Mouse (Mus musculus) neural tube, embryonic 15.5 days (tissue): ENCODE measurements around the gene Ociad2. TPM values are rescaled to one million over a fixed set of nuclear protein-coding genes. Genes with fewer than 3 reads are reported as not detected.

ENCODE experiments used
- ATAC-seq: fragments of 200-750 bp; cut with Nextera tagmentation; 2 replicates; pipeline ENCODE4 v1.8.0; 2017; ENCODE audit warnings: mild to moderate bottlenecking, moderate TSS enrichment, moderate library complexity; ENCODE audit not compliant: low FRiP score
- H3K27ac ChIP-seq: fragments of 300-500 bp; sonication (generic); replicated peaks from 2 replicates; pipeline ENCODE4 v1.5.1; 2015; ENCODE audit warnings: mild to moderate bottlenecking, inconsistent platforms
- H3K27me3 ChIP-seq: fragments of 300-500 bp; sonication (generic); replicated peaks from 2 replicates; pipeline ENCODE4 v1.6.1; 2015; ENCODE audit warnings: inconsistent platforms
- H3K36me3 ChIP-seq: fragments of 300-500 bp; sonication (generic); 2 replicates; pipeline ENCODE4 v1.6.1; 2015; ENCODE audit warnings: inconsistent platforms
- H3K4me1 ChIP-seq: fragments of 300-500 bp; sonication (generic); 2 replicates; pipeline ENCODE4 v1.6.1; 2015; ENCODE audit warnings: inconsistent platforms
- H3K4me2 ChIP-seq: fragments of 300-500 bp; sonication (generic); 2 replicates; pipeline ENCODE4 v1.6.1; 2015; ENCODE audit warnings: inconsistent platforms, mild to moderate bottlenecking, moderate library complexity
- H3K4me3 ChIP-seq: fragments of 300-500 bp; sonication (generic); replicated peaks from 2 replicates; pipeline ENCODE4 v1.5.1; 2015; ENCODE audit warnings: mild to moderate bottlenecking, inconsistent platforms
- H3K9ac ChIP-seq: fragments of 300-500 bp; sonication (generic); replicated peaks from 2 replicates; pipeline ENCODE4 v1.6.1; 2015; ENCODE audit warnings: mild to moderate bottlenecking, inconsistent platforms
- H3K9me3 ChIP-seq: fragments of 300-500 bp; sonication (generic); replicated peaks from 2 replicates; pipeline ENCODE4 v1.6.1; 2016; ENCODE audit warnings: inconsistent platforms
- WGBS: fragments of 180-500 bp; shearing (Covaris S2); methylation state at CpG from one replicate; pipeline ENCODE4 v1.1.7; 2015; ENCODE audit warnings: mixed read lengths; 5-methylcytosine and 5-hydroxymethylcytosine counted together
- polyA plus RNA-seq: library from polyadenylated mRNA; unstranded; fragments of >200 nt; fragmentation: Nextera tagmentation; extraction: Ambion mirVana; gene quantifications from 2 replicates; pipeline ENCODE4 v1.2.1, GENCODE M21; 2015

The Ociad2 gene
- polyA plus RNA-seq, 1 experiment from 2014 or later = 25.4 TPM

DNA sequence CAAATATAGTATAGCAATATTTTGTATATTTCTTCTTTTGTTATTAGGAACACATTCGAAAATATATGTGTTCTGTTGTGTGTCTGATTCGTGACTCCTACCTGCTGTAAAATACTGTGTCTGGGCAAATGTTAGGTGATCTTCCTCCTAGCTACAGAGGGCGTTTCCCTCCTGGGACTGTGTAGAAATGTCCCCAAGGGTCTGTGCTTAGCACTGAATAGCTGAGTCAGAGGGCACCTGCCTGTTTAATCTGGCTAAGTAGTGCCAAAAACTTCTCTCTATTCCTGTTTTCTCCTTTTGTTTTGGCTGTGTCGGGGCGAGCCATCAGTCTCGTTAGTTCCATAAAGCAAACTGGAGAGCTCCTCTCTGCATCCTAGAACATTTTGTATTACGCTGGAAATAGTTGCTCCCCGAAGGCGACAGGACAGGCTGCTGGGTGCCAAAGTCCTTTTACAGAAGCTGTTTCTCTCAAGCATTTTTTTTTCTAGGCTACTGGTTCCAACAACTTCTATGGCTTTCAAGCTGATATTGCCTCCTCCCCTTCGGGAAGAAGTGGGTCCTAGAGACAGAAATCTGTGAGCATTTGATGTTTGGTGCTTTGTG, 28.1 kb upstream of the Ociad2 start:
- ATAC-seq = no peak
- no peak overlapping the region for H3K9ac ChIP-seq
- no peaks in the 10 kb centered on the region for H3K27me3 ChIP-seq
- no peak overlapping the region for H3K27ac ChIP-seq
- no peaks in the 10 kb centered on the region for H3K9me3 ChIP-seq
- H3K4me1 ChIP-seq = peaks cover 7% of the 10 kb centered on the region
- 72% methylated on average over 10 of the region's 10 CpGs for WGBS
- no peak overlapping the region for H3K4me2 ChIP-seq
- H3K36me3 ChIP-seq = no peaks in the 10 kb centered on the region
- H3K4me3 ChIP-seq = no peak overlapping the region

- H3K27ac ChIP-seq = no peak overlapping the region
- WGBS = 79% methylated on average over 4 of the region's 4 CpGs
These were observed 27.1 kb upstream of the Ociad2 start for GRCm38 (mm10) chr5:73367906-73368305.

DNA sequence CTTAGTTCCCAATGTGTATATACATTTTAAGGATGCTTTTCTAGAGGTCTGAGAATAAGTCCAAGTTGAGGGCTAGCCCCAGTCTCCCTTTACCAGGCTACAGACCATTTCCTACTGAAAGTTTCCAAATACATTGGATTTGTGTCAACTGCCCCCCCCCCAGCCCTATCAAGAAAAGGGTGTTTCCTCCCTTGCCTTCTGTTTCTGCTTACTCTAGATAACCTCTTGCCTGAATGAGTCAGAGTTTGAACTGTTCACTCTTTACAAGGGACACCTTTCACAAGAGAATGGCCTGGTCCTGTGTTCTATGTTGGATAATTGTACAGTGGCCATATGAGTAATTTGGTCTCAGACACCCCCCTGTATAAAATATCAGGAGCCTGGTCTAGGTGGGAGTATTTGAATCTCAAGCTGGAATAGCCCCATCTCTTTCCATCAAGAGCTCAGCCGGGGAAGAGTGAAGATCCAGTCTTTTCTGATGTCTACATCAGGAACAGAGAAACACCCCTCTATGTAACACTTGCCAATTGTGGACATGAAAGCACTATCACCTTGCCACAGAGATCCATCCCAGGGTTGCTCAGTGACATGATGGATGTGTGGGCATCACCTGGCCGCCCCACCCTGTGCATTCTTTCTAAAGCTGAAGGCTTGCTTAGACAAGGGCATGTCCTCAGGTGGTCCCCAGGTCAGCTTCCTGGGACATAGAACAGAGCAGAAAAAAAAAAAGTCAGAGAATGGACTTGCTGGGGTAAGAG, 23.5 kb upstream of the Ociad2 start:
- H3K36me3 ChIP-seq = no peaks in the 10 kb centered on the region
- no peaks in the 10 kb centered on the region for H3K27me3 ChIP-seq
- peaks cover 7% of the 10 kb centered on the region for H3K4me1 ChIP-seq
- no peak overlapping the region for H3K27ac ChIP-seq
- no peak overlapping the region for H3K4me2 ChIP-seq
- no peak overlapping the region for H3K9ac ChIP-seq
- no peak overlapping the region for H3K4me3 ChIP-seq
- no peak for ATAC-seq
- WGBS = 94% methylated on average over 2 of the region's 2 CpGs
- no peaks in the 10 kb centered on the region for H3K9me3 ChIP-seq

More at GRCm38 (mm10) chr5:73367906-73368305, 27.1 kb upstream of the Ociad2 start:
- Histone ChIP-seq H3K36me3 (no peaks in the 10 kb centered on the region), H3K9ac (no peak overlapping the region), H3K27me3 (no peaks in the 10 kb centered on the region), H3K4me2 (no peak overlapping the region), H3K4me3 (no peak overlapping the region), H3K4me1 (peaks cover 7% of the 10 kb centered on the region), H3K9me3 (no peaks in the 10 kb centered on the region)
- no peak for ATAC-seq

DNA sequence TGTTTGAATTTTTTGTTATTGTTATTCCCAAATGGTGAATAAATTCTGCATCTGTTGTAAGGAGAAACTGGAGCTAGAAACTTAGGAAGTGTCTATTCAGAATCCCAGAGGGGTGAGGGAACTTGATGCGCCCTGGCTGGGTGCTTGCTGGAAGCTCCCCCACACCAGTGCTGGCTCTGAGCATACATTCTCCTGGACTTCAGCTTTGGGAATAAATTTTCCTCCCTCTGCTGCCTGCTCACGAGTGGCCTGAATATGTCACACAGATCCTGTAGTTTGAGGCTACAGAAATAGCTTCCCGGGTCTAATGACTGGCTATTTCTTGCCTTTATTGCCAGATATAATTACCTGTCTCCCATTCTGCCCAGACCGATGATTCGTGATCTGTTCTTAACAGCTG, 22.0 kb upstream of the Ociad2 start:
- Histone ChIP-seq H3K4me3 (no peak overlapping the region), H3K4me1 (0 out of 2 replicates have a peak, but pooled peaks cover 2% of the 10 kb centered on the region), H3K27me3 (no peaks in the 10 kb centered on the region), H3K9me3 (no peaks in the 10 kb centered on the region), H3K4me2 (no peak overlapping the region), H3K9ac (no peak overlapping the region), H3K27ac (no peak overlapping the region), H3K36me3 (no peaks in the 10 kb centered on the region)
- ATAC-seq = no peak
- 69% methylated on average over 5 of the region's 5 CpGs for WGBS

DNA sequence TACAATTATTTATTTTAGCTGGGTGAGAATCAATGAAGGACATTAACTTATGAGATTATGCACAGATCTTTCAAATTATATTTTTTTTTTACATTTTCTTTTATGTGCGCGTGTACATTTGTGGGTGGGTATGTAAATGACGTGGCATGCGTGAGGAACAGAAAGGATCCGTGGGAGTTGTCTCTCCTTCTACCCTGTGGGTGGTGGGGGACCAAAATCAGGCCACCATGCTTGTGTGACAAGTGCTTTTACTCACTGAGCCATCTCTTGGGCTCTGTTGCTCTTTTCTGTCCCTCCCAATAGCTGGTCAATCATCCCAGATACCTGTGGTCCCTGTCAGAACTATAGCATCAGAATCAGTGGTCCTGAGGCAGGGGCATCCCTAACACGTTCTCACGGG, 21.5 kb upstream of the Ociad2 start:
- no peak for ATAC-seq
- H3K4me2 ChIP-seq = no peak overlapping the region
- no peaks in the 10 kb centered on the region for H3K36me3 ChIP-seq
- WGBS = 93% methylated on average over 7 of the region's 7 CpGs
- H3K9me3 ChIP-seq = no peaks in the 10 kb centered on the region
- H3K4me3 ChIP-seq = no peak overlapping the region
- no peak overlapping the region for H3K27ac ChIP-seq
- no peaks in the 10 kb centered on the region for H3K27me3 ChIP-seq
- 0 out of 2 replicates have a peak, but pooled peaks cover 2% of the 10 kb centered on the region for H3K4me1 ChIP-seq
- no peak overlapping the region for H3K9ac ChIP-seq

DNA sequence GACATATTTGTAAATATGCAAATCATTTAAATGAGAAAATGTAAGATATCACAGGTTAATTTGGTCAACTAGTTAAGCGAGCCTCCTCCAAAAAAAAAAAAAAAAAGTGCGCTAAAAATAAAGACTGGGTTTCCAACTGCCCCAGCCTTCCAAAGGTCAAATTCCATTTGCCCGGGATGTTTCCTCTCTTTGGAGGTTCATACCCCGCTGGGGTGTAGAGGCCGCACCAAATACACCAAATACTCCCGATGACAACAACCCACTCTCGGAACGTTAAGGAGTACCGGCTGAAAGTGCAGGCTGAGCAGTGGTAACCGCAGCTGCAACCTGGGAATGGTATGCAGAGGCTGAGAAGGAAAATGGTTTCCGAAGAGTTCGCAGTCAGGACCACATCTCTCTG, 19.4 kb upstream of the Ociad2 start:
- peaks cover 5% of the 10 kb centered on the region; the same call in 1 of the 2 replicates for H3K4me1 ChIP-seq
- no peaks in the 10 kb centered on the region for H3K9me3 ChIP-seq
- H3K4me2 ChIP-seq = peak overlapping the region; percentile 40
- H3K9ac ChIP-seq = no peak overlapping the region
- no peaks in the 10 kb centered on the region for H3K36me3 ChIP-seq
- no peak overlapping the region for H3K4me3 ChIP-seq
- no peaks in the 10 kb centered on the region for H3K27me3 ChIP-seq
- no peak overlapping the region for H3K27ac ChIP-seq
- no peak for ATAC-seq
- 29% methylated on average over 12 of the region's 12 CpGs for whole genome bisulfite sequencing

DNA sequence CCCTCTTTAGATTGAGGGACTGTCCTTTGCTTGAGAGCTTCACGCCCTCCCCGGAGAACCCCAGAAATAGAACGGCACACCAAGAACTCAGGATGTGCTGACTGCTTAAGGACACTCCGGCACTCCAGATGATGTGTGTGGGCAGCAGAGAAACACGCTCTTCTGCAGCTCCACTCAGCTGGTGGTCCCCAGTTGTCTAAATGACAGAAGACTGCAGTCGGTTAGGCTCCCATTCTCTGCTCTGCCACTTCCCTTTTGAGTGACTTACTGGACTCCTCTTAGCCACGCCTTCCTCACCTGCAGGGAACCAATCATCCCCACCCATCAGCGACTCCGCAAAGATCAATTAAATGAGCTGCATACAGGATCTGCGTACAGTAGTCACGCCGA, 18.9 kb upstream of the Ociad2 start:
- H3K36me3 ChIP-seq = no peaks in the 10 kb centered on the region
- 36% methylated on average over 12 of the region's 12 CpGs for WGBS
- H3K9ac ChIP-seq = no peak overlapping the region
- peaks cover 8% of the 10 kb centered on the region for H3K4me1 ChIP-seq
- H3K27me3 ChIP-seq = no peaks in the 10 kb centered on the region
- H3K4me2 ChIP-seq = peak overlapping the region; percentile 40
- no peak overlapping the region for H3K4me3 ChIP-seq
- no peak overlapping the region for H3K27ac ChIP-seq
- H3K9me3 ChIP-seq = no peaks in the 10 kb centered on the region
- no peak for ATAC-seq

- peaks cover 13% of the 10 kb centered on the region for H3K4me1 ChIP-seq
- H3K27ac ChIP-seq = no peak overlapping the region
- 79% methylated on average over 6 of the region's 6 CpGs for WGBS
- no peak for ATAC-seq
- no peaks in the 10 kb centered on the region for H3K27me3 ChIP-seq
- H3K4me2 ChIP-seq = peak overlapping the region; percentile 40; the same call in 1 of the 2 replicates
- no peaks in the 10 kb centered on the region for H3K9me3 ChIP-seq
- no peak overlapping the region for H3K9ac ChIP-seq
- H3K4me3 ChIP-seq = no peak overlapping the region
- no peaks in the 10 kb centered on the region for H3K36me3 ChIP-seq
These were observed 18.4 kb upstream of the Ociad2 start for GRCm38 (mm10) chr5:73359134-73359751.

GRCm38 (mm10) chr5:73355393-73355792, 14.6 kb upstream of the Ociad2 start:
- Histone ChIP-seq H3K36me3 (no peaks in the 10 kb centered on the region), H3K9ac (no peak overlapping the region), H3K9me3 (no peaks in the 10 kb centered on the region), H3K27ac (no peak overlapping the region), H3K4me1 (peaks cover 19% of the 10 kb centered on the region), H3K4me3 (no peak overlapping the region), H3K4me2 (no peak overlapping the region), H3K27me3 (no peaks in the 10 kb centered on the region)
- 0 out of 2 replicates have a peak, but pooled peaks have one; percentile 49 for ATAC-seq
- 39% methylated on average over 5 of the region's 5 CpGs for WGBS

GRCm38 (mm10) chr5:73353978-73354377, 13.2 kb upstream of the Ociad2 start:
- peaks cover 17% of the 10 kb centered on the region for H3K4me1 ChIP-seq
- 53% methylated on average over 3 of the region's 3 CpGs for WGBS
- ATAC-seq = peak; percentile 59; the same call in 1 of the 2 replicates
- no peak overlapping the region for H3K9ac ChIP-seq
- H3K27me3 ChIP-seq = no peaks in the 10 kb centered on the region
- H3K27ac ChIP-seq = peak overlapping the region; percentile 48; the same call in 1 of the 2 replicates
- H3K4me2 ChIP-seq = no peak overlapping the region
- no peak overlapping the region for H3K4me3 ChIP-seq
- no peaks in the 10 kb centered on the region for H3K36me3 ChIP-seq
- H3K9me3 ChIP-seq = no peaks in the 10 kb centered on the region

DNA sequence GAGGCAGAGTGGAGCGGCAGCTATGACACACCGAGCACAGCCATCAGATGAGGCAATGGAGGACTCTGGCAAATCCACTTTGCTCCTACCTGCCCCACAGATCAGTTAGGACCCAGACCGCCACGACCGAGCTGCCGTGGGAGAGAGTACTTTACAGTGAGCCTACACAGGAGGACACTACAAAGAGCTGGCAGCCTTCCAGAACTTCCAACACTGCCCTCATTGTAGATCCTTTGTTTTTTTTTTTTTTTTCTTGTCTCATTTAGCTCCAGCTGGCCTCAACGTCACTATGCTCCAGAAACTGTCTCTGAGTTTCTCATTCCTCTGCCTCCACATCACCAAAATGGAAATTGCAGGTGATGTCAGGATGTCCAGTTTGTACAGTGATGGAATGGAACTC, 12.7 kb upstream of the Ociad2 start:
- WGBS = 37% methylated on average over 7 of the region's 7 CpGs

DNA sequence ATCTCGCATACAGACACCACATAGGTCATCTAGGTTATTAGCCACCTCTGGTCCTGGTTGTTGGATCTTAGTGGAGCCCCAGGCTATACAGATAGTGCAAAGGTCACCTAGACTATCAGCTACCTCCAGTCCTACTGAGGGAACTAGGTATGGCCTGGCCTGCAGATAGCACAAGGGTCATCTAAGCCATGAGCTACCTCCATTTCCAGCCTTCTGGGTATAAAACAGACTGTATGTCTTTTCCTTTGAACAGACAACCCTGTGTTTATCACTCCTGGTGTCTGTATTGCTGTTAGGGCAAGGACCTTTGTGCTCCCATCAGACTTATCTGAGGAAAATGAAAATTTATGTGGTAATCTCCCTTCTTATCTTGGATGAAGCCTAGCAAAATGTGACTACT, 11.0 kb upstream of the Ociad2 start:
- no peaks in the 10 kb centered on the region for H3K9me3 ChIP-seq
- no peak for ATAC-seq
- no peak overlapping the region for H3K27ac ChIP-seq
- H3K4me1 ChIP-seq = peaks cover 17% of the 10 kb centered on the region
- H3K27me3 ChIP-seq = no peaks in the 10 kb centered on the region
- H3K4me2 ChIP-seq = no peak overlapping the region
- no peaks in the 10 kb centered on the region for H3K36me3 ChIP-seq
- WGBS = 100% methylated on average over 1 of the region's 1 CpGs
- no peak overlapping the region for H3K9ac ChIP-seq
- H3K4me3 ChIP-seq = no peak overlapping the region

More for the DNA sequence above, 12.7 kb upstream of the Ociad2 start:
- H3K9me3 ChIP-seq = no peaks in the 10 kb centered on the region
- no peak overlapping the region for H3K27ac ChIP-seq
- no peaks in the 10 kb centered on the region for H3K27me3 ChIP-seq
- no peak for ATAC-seq
- no peak overlapping the region for H3K4me2 ChIP-seq
- H3K4me3 ChIP-seq = no peak overlapping the region
- no peak overlapping the region for H3K9ac ChIP-seq
- H3K4me1 ChIP-seq = peaks cover 17% of the 10 kb centered on the region
- H3K36me3 ChIP-seq = no peaks in the 10 kb centered on the region
